Mouse (Mus musculus) urinary bladder, postnatal 36 days (tissue): ENCODE data around the gene Pgf.

Source experiments
- DNase-seq, 2 experiments: peaks; one replicate each; pipeline ENCODE4 v3.0.0; 2022; ENCODE audit warnings: low spot score in 2 of 2, mixed read lengths in 1 of 2

Pgf gene

GRCm38 (mm10) chr12:85123108-85123530, 54.5 kb downstream of the Pgf start:
- no peak for DNase-seq

- DNase-seq = no peak
These were observed 55.7 kb downstream of the Pgf start for GRCm38 (mm10) chr12:85121806-85122459.
